Mouse (Mus musculus) kidney, adult 18-20 months (tissue): ENCODE results near the gene Prnd.

Experiments used
- DNase-seq: peaks from one replicate; pipeline ENCODE4 v3.0.0; 2021

Prnd gene

DNA sequence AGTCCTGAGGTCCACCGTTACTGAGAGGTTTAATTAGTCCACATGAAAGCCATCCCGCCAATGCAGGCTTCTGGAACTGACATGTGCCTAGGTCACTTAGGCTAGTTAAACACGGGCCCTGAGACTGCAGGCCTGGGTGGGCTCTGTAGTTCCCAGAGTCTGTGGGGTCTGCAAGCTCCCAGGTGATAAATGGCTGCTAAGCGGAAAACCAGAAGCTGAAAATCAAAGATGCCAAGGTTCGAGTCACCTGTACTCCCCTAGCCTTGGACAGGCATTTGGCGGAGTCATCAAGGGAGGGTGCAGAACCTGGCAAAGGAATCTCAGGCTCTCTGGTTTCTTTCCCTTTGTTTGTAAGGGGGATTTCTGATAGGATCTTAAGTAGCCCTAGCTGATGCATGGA, 9.2 kb upstream of the Prnd start:
- peak; percentile 1 for DNase-seq

DNA sequence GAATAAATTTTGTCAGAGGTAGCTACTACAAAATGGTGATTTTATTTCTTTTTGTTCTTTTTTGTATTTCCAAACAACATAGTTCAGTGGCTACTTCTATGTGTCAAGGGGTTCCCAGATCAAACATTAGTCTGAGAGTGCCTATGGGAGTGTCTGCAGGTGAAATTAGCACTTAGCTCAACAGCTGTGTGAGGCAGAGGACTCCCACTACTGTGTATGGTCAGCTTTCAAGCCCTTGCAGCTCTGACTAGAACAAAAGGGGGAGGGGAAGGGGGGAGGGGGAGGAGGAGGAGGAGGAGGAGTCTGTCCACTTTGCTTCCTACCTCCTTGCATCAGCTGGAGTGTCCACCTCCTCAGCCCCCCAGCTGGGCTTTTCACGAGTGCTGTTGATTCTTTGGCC, 6.3 kb upstream of the Prnd start:
- DNase-seq, result no peak

DNA sequence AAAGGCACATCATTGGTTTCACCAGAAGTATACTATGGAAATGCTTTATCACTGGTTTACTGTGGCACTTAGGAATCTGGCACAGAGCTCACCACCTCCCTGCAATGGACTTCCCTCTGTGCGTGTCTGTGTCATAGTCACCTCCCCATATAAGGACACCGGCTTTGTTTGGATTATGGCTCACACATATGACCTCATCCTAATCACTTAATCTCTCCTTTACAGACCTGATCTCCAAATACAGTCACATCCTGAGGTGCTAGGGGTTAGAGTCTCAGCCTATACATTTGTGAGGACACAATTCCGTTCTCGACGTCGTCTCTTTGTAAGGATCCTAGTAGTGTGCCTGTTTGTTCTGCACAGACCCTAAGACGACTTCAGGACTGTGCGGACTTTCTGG, 5.4 kb upstream of the Prnd start:
- no peak for DNase-seq

DNA sequence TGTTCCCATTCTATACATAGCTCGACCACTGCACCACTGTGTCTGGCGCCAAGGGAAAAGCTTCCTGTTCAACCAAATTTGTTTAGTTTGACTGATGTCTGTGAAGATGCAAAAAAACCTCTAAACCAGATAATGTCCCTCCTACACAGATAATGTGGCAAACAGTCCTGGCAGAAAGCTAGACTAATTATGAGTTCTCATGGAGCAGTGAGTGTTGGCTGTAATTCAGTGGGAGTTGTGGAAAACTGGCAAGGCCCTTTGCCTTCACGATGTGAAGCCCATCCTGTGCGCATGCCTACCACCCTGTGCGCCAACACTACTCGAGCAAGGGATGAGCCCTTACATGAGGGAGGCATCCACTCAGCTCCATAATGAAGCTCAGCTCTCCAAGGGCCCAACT, 4.9 kb upstream of the Prnd start:
- no peak for DNase-seq

DNA sequence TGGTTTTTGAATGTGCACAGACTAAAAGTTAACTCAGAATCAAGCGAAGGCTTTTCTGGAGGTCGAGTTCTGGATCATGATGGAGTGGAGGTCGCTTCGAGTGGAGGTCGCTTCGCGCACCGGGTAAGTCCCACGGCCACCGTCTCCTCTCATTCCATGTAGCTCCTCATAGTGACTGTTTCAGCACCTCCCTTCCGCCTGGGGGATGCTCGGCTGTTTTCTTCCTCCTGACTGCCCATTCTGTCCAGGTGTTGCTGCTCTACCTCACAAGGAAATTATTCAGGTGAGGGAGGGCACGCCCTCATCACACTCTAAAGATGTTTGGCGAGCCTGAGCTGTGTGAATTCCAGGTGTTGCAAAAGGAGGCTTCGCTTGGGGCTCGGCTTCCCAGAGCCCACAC, 4.3 kb upstream of the Prnd start:
- DNase-seq, result no peak

DNA sequence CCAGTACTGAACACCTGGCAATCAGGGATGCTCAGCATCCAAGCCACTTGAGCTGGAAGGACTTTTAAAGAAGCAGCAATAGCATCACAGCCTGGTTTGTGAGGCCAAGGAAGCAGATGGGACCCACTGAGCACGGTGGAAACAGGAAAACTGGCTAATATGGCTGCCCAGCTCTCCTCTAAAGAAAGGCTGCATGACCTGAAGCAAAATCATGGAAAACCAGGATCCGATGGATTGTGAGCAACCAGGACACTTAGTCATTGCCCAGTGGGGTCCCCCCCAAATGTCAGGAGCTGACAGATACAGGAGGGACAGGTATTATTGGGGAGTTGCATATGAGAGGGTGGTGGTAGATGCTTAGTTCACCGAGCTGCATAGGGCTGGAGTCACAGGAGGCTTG, 2.5 kb upstream of the Prnd start:
- no peak for DNase-seq

DNA sequence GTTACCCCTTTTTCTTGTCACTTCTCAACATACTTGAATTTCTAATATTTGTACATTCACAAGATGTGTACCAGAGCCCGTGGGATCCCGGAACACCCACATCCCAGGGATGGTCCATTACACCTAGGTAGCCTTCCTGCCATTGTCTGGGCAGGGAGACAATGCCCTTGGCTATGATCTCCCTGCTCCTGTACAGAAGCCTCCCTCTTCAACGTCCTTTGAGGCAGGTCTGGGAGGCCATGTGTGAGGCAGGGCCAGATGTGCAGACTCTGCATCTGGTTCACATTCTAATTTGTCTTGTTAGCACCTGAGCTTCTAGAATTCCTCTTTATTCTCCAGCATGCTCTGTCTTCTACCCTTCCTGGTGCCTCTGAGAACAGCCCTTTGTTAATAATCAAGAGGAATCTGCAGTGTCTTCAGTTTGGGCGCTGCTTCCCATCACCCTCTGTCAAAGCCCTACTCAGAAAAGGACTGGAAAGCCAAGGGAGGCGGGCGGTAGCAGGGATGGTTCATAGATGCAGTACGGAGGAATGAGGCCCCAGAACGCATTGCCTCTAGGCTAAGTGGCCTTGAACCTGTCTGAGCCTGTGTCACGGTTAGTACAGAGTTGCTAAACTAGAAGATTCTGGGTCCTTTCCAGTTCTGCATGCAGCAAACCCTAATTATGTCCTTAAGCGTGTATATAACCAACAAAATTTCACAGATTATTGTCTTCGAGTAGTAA, 1.6 kb upstream of the Prnd start:
- DNase-seq, result peak; percentile 1

DNA sequence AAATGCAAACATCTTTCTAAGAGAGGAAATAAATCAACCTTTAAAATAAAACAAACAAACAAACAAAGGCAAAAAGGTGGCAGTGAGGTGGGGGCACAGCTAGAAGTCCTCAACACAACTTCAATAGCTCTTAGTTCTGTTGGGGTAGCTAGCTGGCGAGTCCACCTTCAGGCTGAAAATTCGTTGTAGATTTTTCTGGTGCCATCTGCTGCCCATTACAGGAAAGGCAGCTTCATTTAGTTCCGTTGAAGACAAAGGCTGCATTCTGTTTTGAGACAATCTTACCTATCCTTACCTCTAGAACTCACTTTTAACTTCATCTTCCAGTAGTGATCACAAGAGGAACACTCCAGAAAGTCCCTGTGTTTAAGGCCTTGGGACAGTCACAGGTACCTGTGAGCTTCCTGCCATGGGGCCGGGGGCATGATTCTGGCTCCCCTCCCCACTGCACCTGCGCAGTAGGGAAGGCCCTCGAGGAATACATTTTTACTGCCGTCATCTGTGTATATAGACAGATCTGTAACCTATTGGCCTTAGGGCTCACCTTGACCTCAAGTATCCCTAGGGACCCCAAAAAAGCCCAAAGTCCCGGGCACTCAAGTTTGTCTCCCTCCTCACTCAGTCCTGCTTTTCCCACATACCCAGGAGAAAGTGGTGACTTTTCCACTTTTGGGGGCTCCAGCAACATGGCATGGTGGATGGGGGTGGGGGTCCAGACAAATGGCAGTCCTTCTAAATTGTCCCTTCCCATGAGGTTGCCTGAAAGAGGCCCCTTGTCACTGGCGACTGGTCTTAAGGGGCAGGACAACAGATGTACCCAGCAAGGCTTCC, 679 bp upstream of the Prnd start:
- DNase-seq, result peak; percentile 65

DNA sequence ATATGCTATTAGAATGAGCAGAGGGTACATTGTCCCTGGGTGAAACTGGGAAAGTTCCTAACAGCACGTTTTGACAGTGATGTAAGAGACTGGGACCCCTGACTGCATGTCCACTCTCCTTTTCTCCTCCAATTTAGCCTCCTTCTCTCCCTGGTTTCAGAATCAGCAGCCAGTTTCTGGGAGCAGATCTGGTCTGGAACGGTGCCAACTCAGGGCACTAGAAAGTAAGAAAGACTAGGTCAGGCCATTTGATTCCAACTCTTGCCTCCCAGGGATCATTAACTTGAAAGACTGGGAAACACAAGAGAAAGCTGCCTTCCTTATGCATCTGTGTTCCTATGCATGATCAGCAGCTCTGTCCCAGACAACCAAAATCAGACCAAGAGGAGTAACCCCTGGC, 1.8 kb downstream of the Prnd start:
- DNase-seq, result peak; percentile 17

DNA sequence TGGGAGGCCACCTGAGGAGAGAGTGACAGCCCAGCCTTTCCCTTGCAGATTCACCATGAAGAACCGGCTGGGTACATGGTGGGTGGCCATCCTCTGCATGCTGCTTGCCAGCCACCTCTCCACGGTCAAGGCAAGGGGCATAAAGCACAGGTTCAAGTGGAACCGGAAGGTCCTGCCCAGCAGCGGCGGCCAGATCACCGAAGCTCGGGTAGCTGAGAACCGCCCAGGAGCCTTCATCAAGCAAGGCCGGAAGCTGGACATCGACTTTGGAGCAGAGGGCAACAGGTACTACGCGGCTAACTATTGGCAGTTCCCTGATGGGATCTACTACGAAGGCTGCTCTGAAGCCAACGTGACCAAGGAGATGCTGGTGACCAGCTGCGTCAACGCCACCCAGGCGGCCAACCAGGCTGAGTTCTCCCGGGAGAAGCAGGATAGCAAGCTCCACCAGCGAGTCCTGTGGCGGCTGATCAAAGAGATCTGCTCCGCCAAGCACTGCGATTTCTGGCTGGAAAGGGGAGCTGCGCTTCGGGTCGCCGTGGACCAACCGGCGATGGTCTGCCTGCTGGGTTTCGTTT, 2.4 kb downstream of the Prnd start:
- peak; percentile 33 for DNase-seq

DNA sequence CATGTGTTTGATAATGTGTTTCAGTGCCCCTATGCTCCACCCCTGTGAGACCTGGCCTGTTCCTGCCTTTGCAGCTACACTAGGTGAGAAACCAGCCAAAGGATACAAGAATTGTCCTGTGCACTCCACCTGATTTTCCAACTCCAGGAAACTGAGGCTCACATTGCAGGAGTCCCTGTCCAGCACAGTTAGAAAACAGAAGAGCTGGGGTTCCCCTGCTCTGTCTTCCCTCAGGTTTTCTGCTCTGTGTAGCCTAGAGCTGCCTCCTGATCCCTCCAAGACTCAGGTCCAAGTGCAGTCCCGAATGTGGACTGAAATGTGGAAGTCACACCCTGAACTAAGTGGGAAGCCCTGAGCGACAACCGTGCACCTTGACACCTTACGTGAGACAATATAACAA, 3.0 kb downstream of the Prnd start:
- peak; percentile 2 for DNase-seq

DNA sequence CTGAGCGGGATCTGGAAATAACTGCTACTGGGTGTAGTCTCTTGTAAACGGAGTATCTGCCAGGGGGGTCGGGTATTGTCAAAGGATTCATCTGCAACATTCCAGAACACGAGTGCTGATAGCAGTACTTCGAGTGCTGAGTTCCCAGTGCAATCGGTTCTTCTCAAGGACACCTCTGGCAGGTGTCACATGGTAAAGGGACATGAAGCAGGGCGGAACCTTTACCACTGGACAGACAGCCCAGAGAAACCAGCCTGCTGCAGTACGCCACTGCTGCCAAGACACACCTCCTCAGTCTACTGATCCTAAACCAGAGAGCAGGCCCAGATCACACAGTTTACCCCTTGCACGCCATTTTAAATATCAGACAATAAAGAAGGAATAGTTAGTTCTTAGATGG, 4.2 kb downstream of the Prnd start:
- no peak for DNase-seq

DNA sequence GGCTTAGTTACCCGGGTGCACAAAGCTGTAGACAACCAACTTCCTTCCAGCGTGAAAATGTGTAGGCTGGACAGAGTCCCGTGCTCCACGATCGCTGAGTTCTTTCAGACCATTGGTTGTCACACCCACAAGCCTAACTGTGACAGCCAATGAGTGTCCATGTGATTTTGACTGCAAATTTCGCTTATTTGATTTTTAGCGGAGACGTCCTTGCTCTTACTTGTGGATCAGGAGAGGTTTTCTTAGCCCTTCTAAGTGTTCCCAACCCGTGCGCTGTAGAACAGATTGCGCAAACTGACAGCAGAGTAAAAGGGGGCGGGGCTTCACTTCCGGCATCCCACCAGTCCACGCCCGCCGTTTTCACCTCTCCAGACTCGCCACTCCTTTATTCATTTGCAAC, 4.6 kb downstream of the Prnd start:
- peak; percentile 36 for DNase-seq

DNA sequence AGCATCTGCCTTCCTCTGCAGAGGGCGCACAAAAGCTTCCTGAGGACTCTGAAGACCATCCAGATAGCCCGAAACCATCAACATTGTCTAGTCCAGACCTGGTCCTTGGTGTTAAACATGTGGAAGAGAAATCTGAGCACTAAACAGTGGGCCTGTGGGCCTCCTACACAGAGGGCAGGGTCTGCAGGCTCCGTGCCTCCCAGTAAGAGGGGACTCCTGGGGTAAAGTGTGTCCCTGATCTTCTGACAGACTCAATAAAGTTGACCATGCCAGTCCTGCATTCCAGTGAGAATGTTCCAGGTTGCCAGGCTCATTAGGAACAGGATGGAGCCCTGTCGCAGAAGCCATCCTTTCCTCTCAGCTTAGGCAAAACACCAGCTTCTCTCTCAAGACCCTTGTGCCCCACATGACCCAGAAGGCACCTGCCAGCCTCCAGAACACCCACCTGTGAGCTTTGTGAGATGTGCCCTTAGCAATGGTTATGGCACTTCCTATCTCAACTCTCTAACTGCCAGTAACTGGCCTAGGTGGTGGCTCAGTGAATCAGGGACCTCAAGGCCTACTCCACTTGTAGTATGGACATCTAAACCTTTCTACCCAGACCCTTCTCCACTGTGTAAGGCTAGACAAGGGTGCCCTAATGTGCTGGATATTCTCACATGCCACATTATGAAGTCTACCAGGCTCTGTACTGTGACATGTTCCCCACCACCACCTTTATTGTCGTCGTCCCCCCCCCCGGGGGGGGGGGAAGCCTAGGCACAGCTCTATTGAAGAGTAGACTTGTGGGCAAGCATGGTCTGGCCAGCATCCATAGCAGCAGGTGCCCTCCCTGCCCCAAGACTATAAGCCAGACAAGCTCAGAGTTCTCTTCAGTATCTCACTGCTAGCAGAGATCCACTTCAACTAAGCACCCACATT, 5.9 kb downstream of the Prnd start:
- no peak for DNase-seq

DNA sequence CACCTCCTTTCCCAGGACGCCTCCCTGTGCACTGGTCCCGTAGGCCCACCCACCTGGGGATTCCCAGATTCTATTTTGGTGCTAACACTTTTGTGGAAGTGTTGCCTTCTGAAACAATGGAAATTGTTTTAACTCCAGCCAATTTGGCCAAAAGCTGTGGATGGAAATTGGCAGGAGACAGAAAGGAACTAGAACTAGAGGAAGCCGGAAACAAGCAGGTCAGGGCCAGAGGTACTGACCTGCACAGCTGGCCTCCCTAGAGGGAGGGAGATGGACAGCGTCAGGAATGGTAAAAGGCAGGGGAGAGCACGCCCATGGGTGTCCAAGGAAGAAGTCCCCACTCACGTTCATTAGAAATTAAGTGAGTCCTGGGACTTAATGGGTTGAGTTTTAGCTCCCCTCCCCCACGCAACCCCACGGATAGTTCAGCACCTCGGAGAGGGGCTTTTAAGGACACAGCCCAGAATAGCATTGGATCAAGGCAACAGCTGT, 7.1 kb downstream of the Prnd start:
- no peak for DNase-seq

DNA sequence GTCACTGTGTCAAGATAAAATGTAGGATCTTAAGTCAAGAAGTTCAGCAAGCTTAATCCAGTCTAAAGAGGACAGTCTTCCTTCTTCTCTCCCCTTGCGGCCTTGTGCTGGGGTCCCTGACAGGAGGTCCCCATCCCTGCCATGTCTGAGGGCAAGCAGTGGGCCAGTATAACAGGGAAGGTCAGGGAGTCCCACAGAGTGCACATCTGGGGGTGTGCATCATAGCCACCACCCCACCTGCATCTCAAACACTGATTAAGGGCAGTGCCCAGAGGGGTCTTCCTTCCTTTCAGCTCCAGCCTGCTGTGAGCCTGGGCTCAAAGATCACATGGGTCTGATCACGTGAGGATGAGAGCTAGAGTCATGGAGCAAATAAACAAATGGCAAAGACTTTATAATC, 11.0 kb downstream of the Prnd start:
- no peak for DNase-seq

DNA sequence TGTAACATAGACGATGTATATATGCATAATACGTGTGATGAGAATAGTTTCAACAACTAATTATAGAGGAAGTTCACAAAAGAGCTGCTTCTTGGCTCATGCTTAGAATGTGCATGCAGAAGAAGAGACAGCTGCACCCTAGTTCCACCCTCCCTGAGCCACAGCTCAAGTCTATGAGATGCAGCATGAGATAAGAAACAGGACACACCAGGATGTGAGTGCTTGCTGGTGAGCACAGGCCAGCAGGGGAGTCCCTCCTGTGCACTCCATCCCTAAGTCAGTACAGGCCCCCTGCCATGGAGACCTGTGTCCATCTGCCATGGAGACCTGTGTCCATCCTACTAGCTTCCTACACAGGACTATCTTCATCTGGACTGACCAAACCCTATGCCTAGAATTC, 19.9 kb downstream of the Prnd start:
- DNase-seq, result no peak

DNA sequence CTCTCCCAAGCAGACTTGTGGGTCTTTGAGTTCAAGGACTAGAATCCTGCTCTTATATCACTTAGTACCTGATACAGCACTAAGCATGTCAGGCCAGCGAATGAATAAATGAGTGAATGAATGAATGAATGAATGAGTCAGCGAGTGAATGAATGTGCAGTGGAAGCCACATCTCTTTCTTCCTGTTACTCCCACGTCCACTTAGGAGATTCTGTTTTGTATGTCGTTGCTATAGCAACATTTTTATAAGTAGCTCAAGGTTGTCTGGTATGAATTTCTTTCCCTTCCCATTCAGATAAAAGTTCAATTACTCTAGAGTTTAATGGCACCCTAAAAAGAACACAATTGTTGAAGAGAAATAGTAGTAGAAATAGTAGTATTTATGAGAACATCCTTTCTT, 20.4 kb downstream of the Prnd start:
- no peak for DNase-seq

DNA sequence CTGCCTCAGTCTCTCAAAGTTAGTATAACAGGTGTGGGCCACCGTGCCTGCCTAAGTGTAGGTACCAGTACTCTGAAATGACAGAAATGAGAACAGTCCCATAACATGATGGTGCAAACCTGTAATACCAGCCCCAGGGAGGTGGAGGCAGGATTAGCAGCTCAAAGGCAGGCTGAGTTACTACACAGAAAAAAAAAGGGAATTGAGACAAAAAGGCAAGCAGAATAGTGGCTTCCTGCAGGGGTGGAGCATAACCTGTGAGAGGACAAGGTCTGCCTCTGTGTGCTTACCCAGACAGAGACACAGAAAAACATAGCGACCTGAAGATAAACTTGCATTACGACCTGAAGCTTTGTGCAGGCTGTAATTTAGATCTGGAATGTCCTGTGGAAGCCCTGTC, 26.0 kb downstream of the Prnd start:
- no peak for DNase-seq

DNA sequence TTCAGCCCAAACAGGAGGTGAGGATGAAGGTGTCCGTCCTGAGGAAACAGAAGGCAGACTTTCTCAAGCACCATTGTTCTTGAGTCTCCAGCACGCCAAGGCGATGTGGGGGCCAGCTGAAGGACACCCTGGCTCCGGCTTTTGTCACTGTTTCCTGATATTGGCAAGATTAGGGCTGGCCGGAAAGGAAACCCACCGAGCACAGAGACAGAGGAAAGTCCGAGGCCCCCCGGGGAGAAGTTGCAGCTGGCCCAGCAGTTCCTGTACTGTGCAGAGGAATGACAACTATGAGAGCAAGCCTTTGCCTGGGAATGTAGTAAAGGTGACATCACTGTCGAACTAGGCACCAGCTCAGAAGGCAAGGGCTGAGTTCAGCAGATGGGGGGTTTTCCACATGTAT, 30.2 kb downstream of the Prnd start:
- DNase-seq, result peak; percentile 27

DNA sequence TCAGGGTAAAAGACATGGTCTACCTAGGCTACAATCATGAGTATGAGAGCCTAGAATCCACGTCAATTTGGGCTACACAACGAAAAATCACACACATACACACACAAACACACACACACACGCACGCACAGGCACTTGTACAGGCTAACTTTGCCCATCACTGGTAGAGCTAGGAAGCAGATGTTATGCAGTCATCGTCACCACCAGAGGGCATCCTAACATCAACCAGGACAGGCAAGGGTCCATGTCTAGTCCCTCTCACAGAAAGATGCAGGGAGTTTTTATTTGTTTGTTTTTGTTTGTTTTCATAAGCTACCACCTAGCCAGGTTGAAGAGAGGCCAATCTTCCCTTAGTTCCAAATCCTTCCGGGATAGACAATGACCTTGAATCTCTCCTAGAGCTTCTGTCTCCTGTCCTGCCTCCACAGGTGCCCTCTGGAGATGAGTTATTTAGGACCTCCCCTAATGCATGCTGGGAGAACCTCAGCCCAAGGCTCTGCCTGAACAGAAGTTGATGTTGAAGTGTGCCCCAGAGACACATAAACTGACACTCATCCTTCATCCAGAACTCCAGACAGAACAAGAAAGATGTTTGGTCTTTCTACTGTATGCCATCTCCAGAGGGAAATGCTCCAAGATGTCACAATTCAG, 32.0 kb downstream of the Prnd start:
- DNase-seq, result peak; percentile 35

DNA sequence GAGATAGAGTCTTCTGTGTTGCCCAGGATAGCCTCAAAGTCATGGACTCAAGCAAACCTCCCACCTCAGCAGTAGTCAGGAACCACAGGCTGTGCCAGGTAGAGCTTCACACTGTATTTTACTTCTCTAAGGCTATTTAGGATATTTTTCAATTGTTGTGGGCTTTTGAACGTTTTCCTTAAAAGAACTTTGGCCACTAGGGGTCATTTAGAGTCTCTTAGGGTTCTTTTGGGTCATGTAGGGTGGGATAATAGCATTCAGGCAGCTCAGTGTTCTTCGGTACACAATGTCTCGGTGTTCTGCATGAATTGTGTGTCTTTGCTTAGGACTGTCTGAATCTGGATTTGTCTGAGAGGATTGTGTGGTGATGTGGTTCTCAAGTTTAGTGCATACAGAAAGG, 37.3 kb downstream of the Prnd start:
- no peak for DNase-seq
